ENCODE assay signal across 9 mouse cellular contexts in genomic region chr6:125600036-125600558, GRCm38 (mm10). TPM values are rescaled to one million over a fixed set of nuclear protein-coding genes. Genes with fewer than 3 reads are reported as not detected.
DNase-seq lines count a peak whose midpoint lies in the region; TF ChIP-seq lines count a peak whose summit lies in the region.
"Had no signal": no experiment of that assay in that cellular context is flagged by ENCODE, and none has a peak within 500 bp of the region (broad histone marks: within the 10 kb centered on the region; RNA-seq: fewer than 3 reads in every experiment).

No protein-coding gene starts in this region.

- no peak overlapping the region for H3K4me3 ChIP-seq in gastrocnemius, adult 2 months
- H3K4me3 ChIP-seq: erythroblast, embryonic 14.5 days had no signal

- intact Hi-C loops in gastrocnemius, adult 2 months (cut with DNase I) = loop anchor here (2.0 to 5.0 kb wide), 2 partner anchors 103 to 181 kb away; no protein-coding TSS in a partner anchor

- TF ChIP-seq CTCF in gastrocnemius, adult 2 months (IDR thresholded peaks at IDR 0.05) = peak; percentile 95; the same call in 1 of the 2 replicates

- DNase-seq in A20 (ENCODE audit: low read depth, low spot score) = peak; percentile 53
- DNase-seq in T-cell, adult 2 months (ENCODE audit: low spot score) = peak; percentile 45
- DNase-seq in cerebellum, postnatal 36 days = peak; percentile 72 to 81
- DNase-seq in gastrocnemius, adult 2 months = peak; percentile 61
- peak; percentile 84 for DNase-seq in kidney, postnatal 14 days
- peak; percentile 65 to 76 for DNase-seq in lung, adult 18-20 months
- DNase-seq in ovary, postnatal 36 days (ENCODE audit: low spot score) = peak; percentile 61
- DNase-seq in thymus, postnatal 4 days = peak; percentile 70

- H3K27ac ChIP-seq in gastrocnemius, adult 2 months = 0 out of 2 replicates have a peak overlapping the region, but pooled peaks have one; percentile 9

RNA-seq across cellular contexts. Expression of gene Vwf, which starts 53.5 kb away (rescaled TPM):
- 10 to 100 TPM; 12.5 to 15.3 TPM for total RNA-seq in gastrocnemius, adult 2 months (2021)
